Mouse (Mus musculus): ENCODE measurements at regions not wholly inside any gene's neighbourhood (a gene's known extent, or its start where the extent isn't known, plus 50 kb on each side); places are given as distances from the start of the nearest gene placed in this dataset.

- TF ChIP-seq EP300 (IDR thresholded peaks at IDR 0.05; ENCODE audit: low read depth): no peak
- no peak for TF ChIP-seq CTCF (IDR thresholded peaks at IDR 0.05; ENCODE audit: low read depth)
Observed at GRCm38 (mm10) chr3:131034774-131035173, 75.5 kb upstream of the Lef1 start.

Data from liver, embryonic 14.5 days (tissue).